Mouse (Mus musculus) liver, postnatal 0 days (tissue): ENCODE measurements at regions not wholly inside any gene's neighbourhood (a gene's known extent, or its start where the extent isn't known, plus 50 kb on each side); places are given as distances from the start of the nearest gene placed in this dataset.

ENCODE experiments used
- ATAC-seq: fragments of 200-750 bp; cut with Nextera tagmentation; 2 replicates; pipeline ENCODE4 v1.8.0; 2017; ENCODE audit warnings: mild to moderate bottlenecking, moderate library complexity
- DNase-seq: peaks from one replicate; pipeline ENCODE4 v3.0.0-alpha.2; 2016
- H3K27ac ChIP-seq: fragments of 300-500 bp; sonication (generic); 2 replicates; pipeline ENCODE4 v1.5.1; 2014; ENCODE audit warnings: antibody characterized with exemption, moderate library complexity, mild to moderate bottlenecking, low read depth
- H3K27me3 ChIP-seq: fragments of 300-500 bp; sonication (generic); 2 replicates; pipeline ENCODE4 v1.6.1; 2014; ENCODE audit warnings: low read length, control low read depth, mixed read lengths; ENCODE audit not compliant: insufficient read depth
- H3K36me3 ChIP-seq: fragments of 300-500 bp; sonication (generic); replicated peaks from 2 replicates; pipeline ENCODE4 v1.6.1; 2014; ENCODE audit warnings: mild to moderate bottlenecking, control low read depth, low read length, moderate library complexity, mixed read lengths; ENCODE audit not compliant: insufficient read depth
- H3K4me1 ChIP-seq: fragments of 300-500 bp; sonication (generic); 2 replicates; pipeline ENCODE4 v1.6.1; 2014; ENCODE audit warnings: antibody characterized with exemption, mild to moderate bottlenecking, control low read depth; ENCODE audit not compliant: insufficient read depth
- H3K4me2 ChIP-seq: fragments of 300-500 bp; sonication (generic); 2 replicates; pipeline ENCODE4 v1.6.1; 2014; ENCODE audit warnings: low read depth, mild to moderate bottlenecking, low read length, moderate library complexity, mixed read lengths
- H3K4me3 ChIP-seq: fragments of 300-500 bp; sonication (generic); 2 replicates; pipeline ENCODE4 v1.5.1; 2014; ENCODE audit warnings: low read depth, low read length
- H3K9ac ChIP-seq: fragments of 300-500 bp; sonication (generic); replicated peaks from 2 replicates; pipeline ENCODE4 v1.6.1; 2014; ENCODE audit warnings: mild to moderate bottlenecking, moderate library complexity
- H3K9me3 ChIP-seq: fragments of 300-500 bp; sonication (generic); 2 replicates; pipeline ENCODE4 v1.6.1; 2016; ENCODE audit warnings: mild to moderate bottlenecking, control low read depth, low read length, mixed read lengths
- CTCF ChIP-seq: sonication (generic); IDR thresholded peaks from 2 replicates; pipeline ENCODE4 v1.5.1; 2016; ENCODE audit warnings: antibody characterized with exemption, low read depth
- EP300 ChIP-seq: IDR thresholded peaks from 2 replicates; pipeline ENCODE4 v1.6.1; 2016; ENCODE audit warnings: antibody characterized with exemption, low read depth, mild to moderate bottlenecking
- WGBS: fragments of 180-500 bp; shearing (Covaris S2); extraction: QIAGEN DNeasy Blood & Tissue Kit; methylation state at CpG from one replicate; pipeline ENCODE4 v1.1.7; 2014; ENCODE audit not compliant: insufficient replicate concordance; 5-methylcytosine and 5-hydroxymethylcytosine counted together

DNA sequence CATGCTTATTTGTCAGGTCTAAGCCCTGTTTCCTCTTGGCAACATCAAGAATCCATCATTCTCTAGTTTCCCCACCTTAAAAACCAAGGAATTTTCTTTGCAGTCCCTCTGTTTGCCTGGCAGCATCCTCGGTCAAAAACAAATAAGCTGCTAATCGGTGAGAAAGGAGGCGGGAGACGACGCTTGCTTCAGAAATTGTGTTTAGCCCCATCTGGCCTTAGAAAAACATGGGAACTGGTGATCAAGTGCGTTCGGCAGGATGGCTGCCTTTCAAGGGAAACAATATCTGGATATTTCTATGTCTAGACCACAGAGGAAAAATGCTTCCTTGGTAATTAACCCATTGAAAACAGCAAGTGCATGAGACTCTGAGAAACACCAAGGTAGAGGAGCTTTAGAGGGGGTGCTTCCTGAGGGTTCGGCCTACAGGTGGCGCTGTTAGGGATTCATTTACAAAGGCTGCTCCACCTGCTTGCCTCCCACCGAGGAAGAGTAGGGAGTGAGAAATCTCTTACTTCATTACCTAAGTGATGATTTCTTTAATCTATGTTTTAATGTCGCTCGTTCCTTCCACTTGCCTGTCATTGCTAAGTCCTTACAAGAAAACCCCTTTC is 174.7 kb upstream of the Col8a1 start:
- Histone ChIP-seq H3K9ac (no peak overlapping the region), H3K36me3 (no peaks in the 10 kb centered on the region), H3K4me1 (no peaks in the 10 kb centered on the region), H3K27ac (no peak overlapping the region), H3K4me2 (no peak overlapping the region), H3K4me3 (no peak overlapping the region), H3K27me3 (no peaks in the 10 kb centered on the region), H3K9me3 (no peaks in the 10 kb centered on the region)
- TF ChIP-seq CTCF (no peak), EP300 (no peak)
- no peak for DNase-seq
- WGBS: 63% methylated on average over 12 of the region's 12 CpGs
- ATAC-seq: no peak

DNA sequence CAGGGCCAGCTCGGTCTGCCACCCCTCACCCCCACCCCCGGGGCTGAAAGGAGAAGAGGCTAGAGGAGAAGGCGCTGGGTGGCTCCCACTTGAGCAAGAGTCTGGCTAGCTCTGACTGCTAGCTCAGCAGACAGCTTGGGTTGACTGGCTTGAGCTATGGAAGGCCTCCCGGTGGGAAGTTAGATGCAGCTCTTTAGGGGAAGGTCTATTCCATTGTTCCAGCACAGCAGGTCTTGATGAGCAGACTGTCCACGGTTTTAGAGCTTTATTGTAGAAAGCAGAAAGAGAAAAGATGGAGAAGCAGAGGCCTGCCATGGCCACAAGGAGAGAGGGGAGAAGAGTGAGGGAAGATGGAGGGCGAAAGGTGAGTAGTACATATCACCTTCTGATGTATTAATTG is 190.9 kb upstream of the Col8a1 start:
- 44% methylated on average over 6 of the region's 6 CpGs for WGBS
- Histone ChIP-seq H3K36me3 (no peaks in the 10 kb centered on the region), H3K4me1 (no peaks in the 10 kb centered on the region), H3K9me3 (no peaks in the 10 kb centered on the region), H3K27ac (no peak overlapping the region), H3K4me2 (no peak overlapping the region), H3K4me3 (no peak overlapping the region), H3K9ac (no peak overlapping the region), H3K27me3 (no peaks in the 10 kb centered on the region)
- ATAC-seq: no peak
- no peak for DNase-seq
- TF ChIP-seq EP300: no peak
- TF ChIP-seq CTCF: no peak

DNA sequence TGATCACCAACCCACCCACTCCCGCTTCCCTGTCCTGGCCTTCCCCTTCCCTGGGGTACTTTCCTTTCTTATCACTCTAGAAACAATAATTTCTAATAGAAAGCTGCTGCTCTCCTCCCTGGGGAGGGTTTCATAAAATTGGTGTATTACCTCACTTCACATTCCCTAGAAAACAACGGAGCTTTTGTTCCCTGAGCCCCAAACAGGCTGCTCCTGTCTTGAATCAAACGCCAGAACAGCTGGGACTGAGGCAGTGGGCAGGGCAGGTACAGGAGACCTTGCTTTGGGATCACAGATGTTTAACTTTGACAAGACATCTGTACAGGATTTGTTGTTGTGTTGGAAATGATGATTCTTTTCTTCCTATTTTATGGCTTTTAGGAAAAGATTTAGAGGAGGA is 192.8 kb upstream of the Col8a1 start:
- TF ChIP-seq CTCF: no peak
- no peak for TF ChIP-seq EP300
- no peak overlapping the region for H3K9ac ChIP-seq
- H3K27me3 ChIP-seq: no peaks in the 10 kb centered on the region
- DNase-seq (no peak), ATAC-seq (no peak)
- no peak overlapping the region for H3K4me3 ChIP-seq
- 64% methylated on average over 3 of the region's 3 CpGs for WGBS
- no peak overlapping the region for H3K4me2 ChIP-seq
- no peaks in the 10 kb centered on the region for H3K4me1 ChIP-seq
- no peaks in the 10 kb centered on the region for H3K36me3 ChIP-seq
- no peak overlapping the region for H3K27ac ChIP-seq
- H3K9me3 ChIP-seq: no peaks in the 10 kb centered on the region

DNA sequence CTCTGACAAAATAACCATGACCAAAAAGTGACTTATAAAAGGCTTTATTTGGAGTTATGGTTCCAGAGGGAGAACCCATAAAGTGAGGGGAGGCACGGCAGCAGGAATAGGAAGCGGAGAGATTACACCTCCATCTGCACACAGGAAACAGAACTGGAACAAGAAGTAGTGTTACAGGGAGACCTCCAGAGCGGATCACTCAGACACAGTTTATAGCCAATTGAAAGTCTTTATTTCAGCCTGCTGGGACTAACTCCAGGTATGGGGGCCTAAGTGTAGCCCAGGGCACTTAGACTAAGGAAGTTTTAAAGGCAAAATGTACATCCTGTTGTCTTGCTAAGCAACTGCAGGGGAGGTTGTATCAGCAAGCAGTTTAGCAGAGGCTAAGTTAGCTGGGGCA is 195.1 kb upstream of the Col8a1 start:
- Histone ChIP-seq H3K9ac (no peak overlapping the region), H3K27ac (no peak overlapping the region), H3K36me3 (no peaks in the 10 kb centered on the region), H3K4me2 (no peak overlapping the region), H3K4me3 (no peak overlapping the region), H3K9me3 (no peaks in the 10 kb centered on the region), H3K27me3 (no peaks in the 10 kb centered on the region), H3K4me1 (no peaks in the 10 kb centered on the region)
- WGBS: 68% methylated on average over 3 of the region's 3 CpGs
- ATAC-seq (no peak), DNase-seq (no peak)
- TF ChIP-seq EP300 (no peak), CTCF (no peak)

DNA sequence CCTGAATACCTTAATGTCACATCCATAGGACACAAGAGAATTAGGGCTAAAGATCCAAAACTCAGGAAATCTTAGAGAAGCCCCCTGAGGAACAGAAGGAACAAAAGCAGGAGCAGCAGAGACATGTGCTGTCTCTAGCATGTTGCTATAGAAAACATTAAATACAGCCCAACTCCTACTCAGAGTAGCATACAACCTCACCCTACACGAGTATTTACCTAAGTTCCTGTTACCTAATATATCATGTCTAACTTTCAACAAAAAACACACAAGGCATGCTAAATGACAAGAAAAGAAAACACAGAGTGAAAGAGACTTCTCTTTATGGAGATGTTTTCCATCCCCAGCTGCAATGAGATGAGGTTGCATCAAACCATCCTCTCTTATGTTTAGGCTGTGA is 216.4 kb upstream of the Col8a1 start:
- Histone ChIP-seq H3K4me3 (no peak overlapping the region), H3K27me3 (no peaks in the 10 kb centered on the region), H3K9me3 (no peaks in the 10 kb centered on the region), H3K4me2 (no peak overlapping the region), H3K36me3 (no peaks in the 10 kb centered on the region), H3K9ac (no peak overlapping the region), H3K27ac (no peak overlapping the region), H3K4me1 (no peaks in the 10 kb centered on the region)
- 45% methylated on average over 1 of the region's 1 CpGs for WGBS
- ATAC-seq (no peak), DNase-seq (no peak)
- TF ChIP-seq CTCF (no peak), EP300 (no peak)

DNA sequence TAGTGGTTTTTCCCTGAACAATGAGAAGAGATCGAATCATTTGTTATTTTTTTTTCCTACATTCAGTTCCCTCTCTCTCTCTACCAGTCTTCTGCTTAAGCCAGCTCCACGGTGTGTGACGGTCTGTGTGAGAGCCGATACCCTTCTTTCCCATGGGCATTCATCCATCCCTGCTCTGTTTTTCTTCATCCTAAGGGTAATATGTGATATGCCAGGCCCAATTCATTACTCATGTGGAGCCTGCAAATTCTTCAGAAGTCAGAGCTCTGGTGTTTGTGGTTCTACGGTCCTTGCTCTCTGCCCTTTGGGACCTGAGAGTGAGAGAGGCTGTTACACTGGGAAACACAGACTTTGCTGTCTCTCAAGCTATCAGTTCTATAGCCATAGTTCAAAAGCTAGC is 229.6 kb upstream of the Col8a1 start:
- DNase-seq (no peak), ATAC-seq (no peak)
- no peaks in the 10 kb centered on the region for H3K27me3 ChIP-seq
- TF ChIP-seq CTCF (no peak), EP300 (no peak)
- no peak overlapping the region for H3K4me2 ChIP-seq
- H3K4me1 ChIP-seq: no peaks in the 10 kb centered on the region
- H3K9ac ChIP-seq: no peak overlapping the region
- no peak overlapping the region for H3K27ac ChIP-seq
- no peak overlapping the region for H3K4me3 ChIP-seq
- H3K36me3 ChIP-seq: no peaks in the 10 kb centered on the region
- no peaks in the 10 kb centered on the region for H3K9me3 ChIP-seq
- WGBS: 76% methylated on average over 5 of the region's 5 CpGs

DNA sequence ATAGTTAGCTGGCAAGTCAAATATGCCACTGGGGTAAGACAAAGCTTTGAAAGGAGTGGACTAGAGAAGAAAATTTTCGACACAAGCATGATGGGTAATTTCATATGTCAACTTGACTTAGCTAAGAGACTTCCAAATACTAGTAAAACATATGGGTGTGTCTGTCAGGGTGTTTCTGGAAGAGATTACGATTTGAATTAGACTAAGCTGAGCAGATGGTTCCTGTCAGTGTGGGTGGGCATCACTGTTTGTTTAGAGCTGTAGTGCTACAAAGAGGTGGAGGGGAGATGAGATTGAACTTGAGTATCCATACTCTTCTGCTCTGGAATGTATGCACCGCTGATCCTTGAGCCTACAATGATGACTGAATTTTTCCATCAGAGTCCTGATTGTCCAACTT is 251.2 kb upstream of the Col8a1 start:
- Histone ChIP-seq H3K4me3 (no peak overlapping the region), H3K36me3 (no peaks in the 10 kb centered on the region), H3K27ac (no peak overlapping the region), H3K9ac (no peak overlapping the region), H3K27me3 (no peaks in the 10 kb centered on the region), H3K4me2 (no peak overlapping the region), H3K4me1 (no peaks in the 10 kb centered on the region), H3K9me3 (no peaks in the 10 kb centered on the region)
- WGBS: 62% methylated on average over 3 of the region's 3 CpGs
- TF ChIP-seq EP300 (no peak), CTCF (no peak)
- DNase-seq (no peak), ATAC-seq (no peak)
